Mouse (Mus musculus) spleen, adult 12 weeks (tissue): ENCODE data around the gene Vmn1r173.
"Not testable (repeated sequence)": the region's sequence is repeated elsewhere in the genome, so short reads cannot be mapped to it uniquely, and the experiment has no call there.

Experiments used
- DNase-seq: peaks from one replicate; pipeline ENCODE4 v3.0.0; 2022; ENCODE audit warnings: low spot score

The Vmn1r173 gene

DNA sequence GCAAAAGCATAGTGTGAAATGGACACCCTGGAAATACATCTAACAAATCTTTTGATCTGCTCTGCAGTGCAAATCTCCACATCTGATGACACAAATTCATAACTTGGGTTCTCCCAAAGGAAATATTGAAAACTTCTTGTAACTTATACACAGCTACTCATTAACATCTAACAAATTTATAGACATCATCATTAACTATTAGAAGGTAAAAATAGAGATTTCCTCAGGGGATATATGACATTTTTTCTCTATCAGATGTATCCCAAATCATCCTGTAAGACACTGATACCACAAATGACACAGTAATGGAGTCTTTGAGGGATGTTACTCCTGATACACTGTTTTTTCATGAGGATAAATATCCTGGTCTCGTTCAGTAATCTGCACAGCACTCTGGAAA, at the start of gene Vmn1r173:
Gene Vmn1r173, plus strand, starts transcription at position 301 of the 400 bp plus-strand sequence.
- not testable (repeated sequence) for DNase-seq

DNA sequence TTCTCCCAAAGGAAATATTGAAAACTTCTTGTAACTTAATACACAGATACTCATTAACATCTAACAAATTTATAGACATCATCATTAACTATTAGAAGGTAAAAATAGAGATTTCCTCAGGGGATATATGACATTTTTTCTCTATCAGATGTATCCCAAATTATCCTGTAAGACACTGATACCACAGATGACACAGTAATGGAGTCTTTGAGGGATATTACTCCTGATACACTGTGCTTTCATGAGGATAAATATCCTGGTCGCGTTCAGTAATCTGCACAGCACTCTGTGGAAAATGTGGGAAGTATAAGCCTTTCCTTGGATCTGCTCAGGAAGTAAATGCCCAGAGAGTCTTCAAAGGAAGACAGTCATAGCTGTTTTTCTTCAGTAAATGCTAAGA, 42.5 kb upstream of the Vmn1r173 start, which contains the start of gene Vmn1r172:
Gene Vmn1r172, plus strand, starts transcription at position 301 of the 400 bp plus-strand sequence.
- no peak for DNase-seq

DNA sequence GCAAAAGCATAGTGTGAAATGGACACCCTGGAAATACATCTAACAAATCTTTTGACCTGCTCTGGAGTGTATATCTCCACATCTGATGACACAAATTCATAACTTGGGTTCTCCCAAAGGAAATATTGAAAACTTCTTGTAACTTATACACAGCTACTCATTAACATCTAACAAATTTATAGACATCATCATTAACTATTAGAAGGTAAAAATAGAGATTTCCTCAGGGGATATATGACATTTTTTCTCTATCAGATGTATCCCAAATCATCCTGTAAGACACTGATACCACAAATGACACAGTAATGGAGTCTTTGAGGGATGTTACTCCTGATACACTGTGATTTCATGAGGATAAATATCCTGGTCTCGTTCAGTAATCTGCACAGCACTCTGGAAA, 51.5 kb downstream of the Vmn1r173 start, which contains the start of gene Vmn1r174:
Gene Vmn1r174, plus strand, starts transcription at position 301 of the 400 bp plus-strand sequence.
- not testable (repeated sequence) for DNase-seq
